Mouse (Mus musculus): ENCODE results near the gene Mest.

GRCm38 (mm10) chr6:30687198-30687597 lies 36.1 kb upstream of the Mest start:
- TF ChIP-seq CTCF (conservative IDR thresholded peaks at IDR 0.05; ENCODE audit: insufficient read depth, insufficient read length, low read depth, low read length), result no peak
- no peak for TF ChIP-seq POLR2A (IDR thresholded peaks at IDR 0.05; ENCODE audit: low read depth, low read length)

All from kidney, adult 2 months (tissue).